Mouse (Mus musculus): ENCODE data around the gene Cilp.

- TF ChIP-seq CHD2 (IDR thresholded peaks at IDR 0.05; ENCODE audit: low read depth, low read length) (no peak), MAFK (IDR thresholded peaks at IDR 0.05; ENCODE audit: insufficient read depth, low read depth, low read length) (no peak)
Measured at GRCm38 (mm10) chr9:65273048-65273809, 8.2 kb downstream of the Cilp start.
